Mouse (Mus musculus) small intestine, adult 2 months (tissue): ENCODE measurements around the gene Bms1. TPM values are rescaled to one million over a fixed set of nuclear protein-coding genes. Genes with fewer than 3 reads are reported as not detected.
A peak's percentile ranks its signal among the peaks of the same experiment; 100 is the strongest.

Experiments used
- H3K27ac ChIP-seq: fragments of 200-500 bp; 2 replicates; pipeline ENCODE4 v1.5.1; 2012; ENCODE audit warnings: low read depth, low read length, control low read depth, inconsistent platforms; ENCODE audit not compliant: insufficient read depth
- H3K27me3 ChIP-seq: fragments of 200-500 bp; 2 replicates; pipeline ENCODE4 v1.6.1; 2012; ENCODE audit warnings: mild to moderate bottlenecking, moderate library complexity, low read length, inconsistent platforms; ENCODE audit not compliant: control insufficient read depth, insufficient read depth
- H3K36me3 ChIP-seq: fragments of 200-500 bp; 2 replicates; pipeline ENCODE4 v1.6.1; 2012; ENCODE audit warnings: mild to moderate bottlenecking, low read length, control low read depth, inconsistent platforms; ENCODE audit not compliant: control insufficient read depth, insufficient read depth
- H3K4me1 ChIP-seq: fragments of 200-500 bp; 2 replicates; pipeline ENCODE4 v1.6.1; 2012; ENCODE audit warnings: low read length, inconsistent platforms, mixed read lengths; ENCODE audit not compliant: control insufficient read depth, insufficient read depth, insufficient read length
- H3K4me3 ChIP-seq: fragments of 200-500 bp; 2 replicates; pipeline ENCODE4 v1.5.1; 2012; ENCODE audit warnings: low read depth, mild to moderate bottlenecking, control low read depth, inconsistent platforms, low read length, moderate library complexity
- CTCF ChIP-seq: fragments of 200-500 bp; IDR thresholded peaks from 2 replicates; pipeline ENCODE4 v1.5.1; 2012; ENCODE audit warnings: low read depth, mild to moderate bottlenecking, control low read depth, inconsistent platforms, low read length, moderate library complexity, mixed read lengths; ENCODE audit not compliant: insufficient replicate concordance, insufficient read length; ENCODE audit errors: extremely low read depth
- POLR2A ChIP-seq: fragments of 200-500 bp; IDR thresholded peaks from 2 replicates; pipeline ENCODE4 v1.6.1; 2012; ENCODE audit warnings: low read depth, mild to moderate bottlenecking, control low read depth, inconsistent platforms, low read length, moderate library complexity
- WGBS: fragments of 180-500 bp; shearing (Covaris S2); methylation state at CpG from one replicate; pipeline ENCODE4 v1.1.7; 2018; 5-methylcytosine and 5-hydroxymethylcytosine counted together
- polyA plus RNA-seq: library from polyadenylated mRNA; depleted of rRNA; stranded (reverse); fragments of >200 nt; gene quantifications from 2 replicates; pipeline ENCODE4 v1.2.3, GENCODE M21; 2012; rRNA removed

Bms1 gene
- polyA plus RNA-seq: 0.65 and 1.4 TPM in 2 replicates

DNA sequence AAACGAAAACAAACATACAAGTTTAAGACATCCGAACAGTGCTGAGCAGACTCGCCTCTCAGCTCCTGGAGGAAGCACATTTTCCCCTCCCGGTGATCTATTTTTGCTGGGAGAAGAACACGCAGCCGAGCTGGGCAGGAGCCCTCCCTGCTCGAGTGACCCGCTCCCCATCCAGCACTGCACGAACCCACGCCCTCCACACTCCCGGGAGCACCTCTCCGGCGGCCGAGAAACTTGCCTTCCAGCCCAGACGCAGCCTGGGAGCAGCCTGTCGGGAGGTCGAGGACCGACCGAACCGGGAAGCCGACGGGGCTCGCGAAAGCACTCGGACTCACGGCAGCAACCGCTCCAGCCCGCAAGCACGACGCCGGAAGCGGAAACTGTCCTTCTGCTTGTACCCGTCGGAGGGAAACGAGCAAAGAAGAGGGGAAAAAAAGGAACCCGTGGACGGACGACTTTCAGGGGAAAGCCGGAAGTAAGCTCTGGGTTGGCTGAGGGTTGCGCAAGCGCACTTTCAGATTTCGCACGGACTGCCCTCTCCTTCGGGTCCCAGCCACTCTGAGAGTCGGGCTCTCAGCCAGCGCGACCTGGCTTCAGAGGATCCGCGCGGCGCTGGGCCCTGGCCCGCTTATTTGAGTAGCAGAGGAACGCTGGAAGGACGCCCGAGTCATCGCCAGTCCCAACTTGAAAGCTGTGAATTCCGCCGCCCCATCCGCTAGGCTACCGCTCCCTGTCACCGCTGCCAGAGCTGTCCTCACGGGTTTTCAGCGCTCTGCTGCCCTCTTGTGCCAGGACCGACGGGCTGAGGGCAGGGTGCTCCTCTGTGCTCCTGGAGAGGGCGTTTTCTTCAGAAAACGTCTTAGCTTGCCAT is at the start of gene Bms1:
Gene Bms1 (minus strand): TSS at position 425 of the 871 bp plus-strand sequence.
- TF ChIP-seq POLR2A (0 out of 2 replicates have a peak, but pooled peaks have one; percentile 10), CTCF (peak; percentile 90)
- no peaks in the 10 kb centered on the region for H3K27me3 ChIP-seq
- H3K27ac ChIP-seq: peak within 1 kb of the TSS; percentile 78
- WGBS: under 1% methylated on average over 67 of the region's 67 CpGs
- H3K4me1 ChIP-seq: peaks cover 3% of the 10 kb centered on the region; the same call in 1 of the 2 replicates
- peaks cover 9% of the 10 kb centered on the region for H3K36me3 ChIP-seq
- peak within 1 kb of the TSS; percentile 93 for H3K4me3 ChIP-seq

DNA sequence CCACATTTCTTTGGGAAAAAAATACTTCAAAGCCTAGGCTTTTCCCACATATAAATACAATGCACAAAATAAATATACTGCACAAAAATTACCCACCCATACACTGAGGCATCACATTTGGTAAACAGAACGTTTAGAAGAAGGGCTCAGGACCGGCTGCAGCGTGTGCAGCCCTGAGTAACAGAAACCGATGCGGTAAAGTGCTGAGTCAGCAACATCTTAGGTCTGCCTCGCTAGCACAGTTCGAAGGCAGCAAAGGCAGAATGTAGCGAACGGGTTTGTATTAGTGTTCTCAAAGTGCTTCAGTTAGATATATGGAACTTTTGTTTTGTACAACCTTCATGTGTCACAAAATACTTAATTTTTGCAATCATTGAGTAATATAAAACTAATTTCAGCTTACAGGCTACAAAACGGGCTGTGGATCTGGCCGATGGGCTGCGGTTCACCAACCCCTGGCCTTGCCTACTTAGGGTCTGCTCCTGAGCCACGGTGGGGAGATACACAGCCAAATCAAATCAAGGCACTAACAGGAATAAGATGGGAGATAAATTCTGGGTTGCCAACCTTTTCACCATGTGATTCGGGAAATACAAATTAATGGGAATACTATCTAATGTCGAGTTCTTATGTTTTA is 42.9 kb upstream of the Bms1 start:
- WGBS: 87% methylated on average over 15 of the region's 15 CpGs
- H3K27me3 ChIP-seq: no peaks in the 10 kb centered on the region; the same call in 1 of the 2 replicates
- no peaks in the 10 kb centered on the region for H3K4me1 ChIP-seq
- no peak overlapping the region for H3K4me3 ChIP-seq
- TF ChIP-seq CTCF (no peak), POLR2A (no peak)
- H3K36me3 ChIP-seq: no peaks in the 10 kb centered on the region; the same call in 1 of the 2 replicates
- H3K27ac ChIP-seq: no peak overlapping the region

GRCm38 (mm10) chr6:118457726-118458125 is 38.5 kb upstream of the Bms1 start:
- TF ChIP-seq CTCF: no peak
- no peak for TF ChIP-seq POLR2A
- Histone ChIP-seq H3K36me3 (no peaks in the 10 kb centered on the region), H3K4me3 (no peak overlapping the region), H3K27ac (no peak overlapping the region), H3K4me1 (no peaks in the 10 kb centered on the region), H3K27me3 (no peaks in the 10 kb centered on the region; the same call in 1 of the 2 replicates)
- 83% methylated on average over 1 of the region's 1 CpGs for WGBS

GRCm38 (mm10) chr6:118455042-118455631 is 35.9 kb upstream of the Bms1 start, which contains the start of gene Zfp248:
Gene Zfp248 (minus strand): TSS chr6:118455528.
- TF ChIP-seq POLR2A: 0 out of 2 replicates have a peak, but pooled peaks have one; percentile 15
- TF ChIP-seq CTCF: 0 out of 2 replicates have a peak, but pooled peaks have one; percentile 18
- Histone ChIP-seq H3K27me3 (no peaks in the 10 kb centered on the region), H3K36me3 (no peaks in the 10 kb centered on the region), H3K27ac (peak within 1 kb of the TSS; percentile 73), H3K4me1 (no peaks in the 10 kb centered on the region), H3K4me3 (peak within 1 kb of the TSS; percentile 85)
- WGBS: under 1% methylated on average over 43 of the region's 43 CpGs

GRCm38 (mm10) chr6:118454452-118454851 is 35.2 kb upstream of the Bms1 start:
- Histone ChIP-seq H3K27ac (no peak overlapping the region), H3K4me1 (no peaks in the 10 kb centered on the region), H3K4me3 (peak overlapping the region; percentile 85), H3K36me3 (no peaks in the 10 kb centered on the region), H3K27me3 (no peaks in the 10 kb centered on the region)
- TF ChIP-seq POLR2A (no peak), CTCF (no peak)
- 32% methylated on average over 8 of the region's 8 CpGs for WGBS

GRCm38 (mm10) chr6:118431502-118431901 is 12.2 kb upstream of the Bms1 start:
- Histone ChIP-seq H3K27ac (no peak overlapping the region), H3K4me3 (no peak overlapping the region), H3K4me1 (no peaks in the 10 kb centered on the region), H3K36me3 (0 out of 2 replicates have a peak, but pooled peaks cover 1% of the 10 kb centered on the region), H3K27me3 (no peaks in the 10 kb centered on the region)
- TF ChIP-seq CTCF (no peak), POLR2A (no peak)
- WGBS: 86% methylated on average over 4 of the region's 4 CpGs

GRCm38 (mm10) chr6:118426666-118427065 is 7.4 kb upstream of the Bms1 start:
- no peaks in the 10 kb centered on the region for H3K4me1 ChIP-seq
- H3K27ac ChIP-seq: no peak overlapping the region
- no peaks in the 10 kb centered on the region for H3K27me3 ChIP-seq
- 87% methylated on average over 1 of the region's 1 CpGs for WGBS
- no peak overlapping the region for H3K4me3 ChIP-seq
- H3K36me3 ChIP-seq: 0 out of 2 replicates have a peak, but pooled peaks cover 1% of the 10 kb centered on the region
- no peak for TF ChIP-seq POLR2A
- TF ChIP-seq CTCF: no peak
